Mouse (Mus musculus) bone marrow macrophage, adult 2 months (primary cell): ENCODE measurements around the gene Mex3a. TPM values are rescaled to one million over a fixed set of nuclear protein-coding genes. Genes with fewer than 3 reads are reported as not detected.
A peak's percentile ranks its signal among the peaks of the same experiment; 100 is the strongest.

Experiments
- H3K27ac ChIP-seq: 2 replicates; pipeline ENCODE4 v1.5.1; 2012; ENCODE audit warnings: low read depth, low read length; ENCODE audit not compliant: insufficient read depth
- H3K4me1 ChIP-seq: 2 replicates; pipeline ENCODE4 v1.6.1; 2012; ENCODE audit warnings: low read length; ENCODE audit not compliant: control insufficient read depth, insufficient read depth
- H3K4me3 ChIP-seq: 2 replicates; pipeline ENCODE4 v1.5.1; 2012; ENCODE audit warnings: mild to moderate bottlenecking, low read length, moderate library complexity; ENCODE audit not compliant: insufficient read depth
- CTCF ChIP-seq: IDR thresholded peaks from 2 replicates; pipeline ENCODE4 v1.5.1; 2012; ENCODE audit warnings: low read depth, mild to moderate bottlenecking, low read length, moderate library complexity
- POLR2A ChIP-seq: IDR thresholded peaks from 2 replicates; pipeline ENCODE4 v1.6.1; 2012; ENCODE audit warnings: mild to moderate bottlenecking, low read depth, low read length, borderline replicate concordance
- polyA plus RNA-seq: library from polyadenylated mRNA; stranded (reverse); fragments of >200 nt; gene quantifications from 2 replicates; pipeline ENCODE4 v1.2.4, GENCODE M21; 2012; ENCODE audit not compliant: missing spikeins, insufficient read depth, insufficient read length

Mex3a gene
- polyA plus RNA-seq, 1 experiment, result 0.16 TPM

DNA sequence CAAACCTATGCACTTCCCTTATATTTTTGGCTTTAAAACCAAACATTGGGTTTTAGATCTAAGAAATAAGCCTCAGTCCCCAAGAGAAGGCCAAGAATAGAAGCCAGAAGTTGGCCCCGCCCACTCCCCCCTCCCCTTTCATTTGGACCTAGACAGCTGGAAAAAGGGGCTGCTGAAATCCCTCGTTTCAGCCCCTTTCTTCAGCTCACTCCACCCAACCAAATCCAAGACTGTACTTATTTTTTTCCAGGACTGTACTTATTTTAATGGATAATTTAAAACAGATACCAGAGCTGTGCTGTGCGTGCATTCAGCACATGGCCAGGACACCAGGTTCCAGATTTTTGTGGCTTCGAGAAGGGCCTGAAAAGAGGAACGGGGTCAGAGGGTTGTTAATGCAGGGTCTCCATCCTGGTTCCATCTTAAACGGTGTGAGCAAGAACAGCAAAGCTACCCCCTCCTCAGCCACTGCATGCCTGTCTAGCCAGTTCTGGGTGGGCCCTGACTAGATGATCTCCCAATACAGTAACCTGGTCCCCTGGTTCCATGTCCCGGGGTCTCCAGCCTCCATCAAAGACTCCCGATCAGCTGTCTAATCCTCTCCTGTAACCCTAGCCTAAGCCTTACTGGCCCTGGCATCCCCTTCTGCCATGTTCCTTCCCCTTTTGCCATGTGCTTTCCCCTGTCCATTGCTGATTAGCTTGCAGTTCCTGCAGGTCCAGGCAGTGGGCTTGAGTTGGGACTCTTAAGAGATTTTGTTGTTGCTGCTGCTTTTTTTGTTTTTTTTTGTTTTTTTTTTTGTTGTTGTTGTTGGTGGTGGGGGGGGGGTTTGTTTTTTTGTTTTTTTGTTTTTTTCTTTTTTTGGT is 28.1 kb upstream of the Mex3a start:
- H3K4me3 ChIP-seq, result peak overlapping the region; percentile 20; the same call in 1 of the 2 replicates
- TF ChIP-seq CTCF, result no peak
- TF ChIP-seq POLR2A, result no peak
- peak overlapping the region; percentile 92 for H3K27ac ChIP-seq
- peaks cover 34% of the 10 kb centered on the region for H3K4me1 ChIP-seq

DNA sequence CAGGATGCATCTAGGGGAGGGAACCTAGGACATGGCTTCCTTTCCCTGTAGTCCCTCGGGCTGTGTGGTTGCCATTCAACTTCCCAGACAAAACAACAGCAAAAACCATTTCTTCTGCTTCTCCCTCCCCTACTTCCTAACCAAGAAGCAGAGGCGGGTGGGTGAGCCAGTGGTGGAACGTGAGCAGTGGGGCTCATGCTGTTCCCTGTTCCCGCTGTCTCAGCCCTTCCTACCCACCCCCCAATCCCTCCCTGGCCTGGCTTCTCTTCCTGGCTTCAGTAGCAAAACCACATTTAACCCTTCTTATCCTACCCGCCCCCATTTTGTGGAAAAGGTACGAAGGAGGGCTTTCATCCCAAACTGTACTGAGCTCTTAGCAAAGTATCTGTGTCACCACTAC is 27.1 kb upstream of the Mex3a start:
- peak overlapping the region; percentile 92 for H3K27ac ChIP-seq
- peaks cover 32% of the 10 kb centered on the region for H3K4me1 ChIP-seq
- no peak overlapping the region for H3K4me3 ChIP-seq
- TF ChIP-seq POLR2A (no peak), CTCF (no peak)

DNA sequence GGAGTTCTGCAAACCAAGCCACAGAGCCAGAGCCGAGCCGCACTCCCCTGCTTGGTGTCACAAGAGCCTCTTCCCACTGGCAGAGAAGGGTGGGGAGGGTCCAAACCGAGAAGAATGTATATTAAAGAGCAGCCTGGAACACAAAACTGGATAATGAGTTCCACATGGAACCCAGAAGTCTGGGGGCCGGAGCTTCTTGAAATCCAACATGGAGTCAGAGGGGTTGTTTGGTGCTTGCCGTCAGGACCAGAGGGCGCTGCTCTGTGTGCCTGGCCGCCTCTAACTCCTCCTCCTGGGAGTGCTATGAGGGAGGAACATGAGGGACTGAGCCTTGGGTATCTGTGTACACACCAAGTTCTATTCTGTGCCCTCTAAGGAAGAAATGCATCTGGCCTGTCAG is 26.4 kb upstream of the Mex3a start:
- Histone ChIP-seq H3K4me3 (no peak overlapping the region), H3K4me1 (peaks cover 38% of the 10 kb centered on the region), H3K27ac (no peak overlapping the region)
- TF ChIP-seq POLR2A (no peak), CTCF (no peak)

DNA sequence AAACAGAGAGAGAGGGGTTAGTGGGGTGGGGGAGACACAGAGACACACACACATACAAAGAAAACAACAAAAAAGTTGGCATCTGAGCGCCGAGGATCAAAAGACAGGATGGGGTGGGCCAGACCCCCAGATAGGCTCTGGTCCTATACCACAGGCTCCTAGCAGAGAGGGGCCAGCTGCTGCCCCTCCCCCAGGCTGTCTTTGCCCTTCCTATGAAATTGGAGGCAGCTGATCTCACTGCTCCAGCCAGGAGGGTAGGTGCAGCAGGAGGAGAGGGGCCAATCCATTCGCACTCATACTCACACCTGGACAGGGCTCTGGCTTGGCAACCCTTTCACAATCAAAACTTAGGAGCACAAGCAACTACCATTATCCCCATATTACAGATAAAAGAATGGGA is 22.9 kb upstream of the Mex3a start:
- Histone ChIP-seq H3K4me1 (peaks cover 56% of the 10 kb centered on the region), H3K27ac (peak overlapping the region; percentile 82), H3K4me3 (peak overlapping the region; percentile 62)
- TF ChIP-seq CTCF (no peak), POLR2A (no peak)

DNA sequence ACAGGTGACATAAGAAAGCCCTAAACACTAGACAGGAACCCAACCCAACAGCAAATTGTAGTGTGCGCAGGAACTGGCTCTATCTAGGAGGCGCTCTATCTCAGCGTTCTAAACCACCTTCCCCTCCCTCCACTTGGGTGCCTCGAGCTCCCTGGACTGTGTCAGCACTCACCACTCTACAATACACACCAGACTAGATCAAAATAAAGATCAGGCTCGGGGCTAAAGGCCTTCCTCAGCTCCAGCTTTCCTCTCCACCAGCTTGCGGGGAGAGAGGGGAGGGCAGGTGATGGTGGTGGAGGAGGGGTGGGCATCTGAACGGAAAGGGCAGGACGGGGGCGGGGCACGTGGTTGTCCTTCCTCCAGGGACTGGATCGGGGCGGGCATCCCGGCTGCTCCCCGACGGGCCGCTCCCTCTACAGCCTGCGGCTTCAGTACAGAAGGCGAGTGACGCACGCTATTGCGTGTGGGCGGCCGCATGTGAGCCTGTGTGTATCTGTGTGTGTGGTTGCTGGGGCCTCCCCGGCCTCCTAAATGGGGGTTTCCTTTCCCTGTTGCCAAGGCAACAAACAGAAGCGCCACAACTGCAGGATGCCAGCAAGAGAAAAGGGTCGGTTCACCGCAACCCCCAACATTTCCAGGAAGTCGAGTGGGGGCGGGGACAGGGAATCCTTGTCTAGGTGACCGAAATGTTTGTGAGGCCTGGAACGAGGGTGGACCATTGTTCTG is 22.3 kb upstream of the Mex3a start, which contains the start of gene Lmna:
Gene Lmna, minus strand, starts transcription at position 265 of the 729 bp plus-strand sequence.
- TF ChIP-seq CTCF, result peak; percentile 67
- no peak for TF ChIP-seq POLR2A
- Histone ChIP-seq H3K4me3 (peak within 1 kb of the TSS; percentile 62), H3K4me1 (peaks cover 56% of the 10 kb centered on the region), H3K27ac (peak within 1 kb of the TSS; percentile 82)

DNA sequence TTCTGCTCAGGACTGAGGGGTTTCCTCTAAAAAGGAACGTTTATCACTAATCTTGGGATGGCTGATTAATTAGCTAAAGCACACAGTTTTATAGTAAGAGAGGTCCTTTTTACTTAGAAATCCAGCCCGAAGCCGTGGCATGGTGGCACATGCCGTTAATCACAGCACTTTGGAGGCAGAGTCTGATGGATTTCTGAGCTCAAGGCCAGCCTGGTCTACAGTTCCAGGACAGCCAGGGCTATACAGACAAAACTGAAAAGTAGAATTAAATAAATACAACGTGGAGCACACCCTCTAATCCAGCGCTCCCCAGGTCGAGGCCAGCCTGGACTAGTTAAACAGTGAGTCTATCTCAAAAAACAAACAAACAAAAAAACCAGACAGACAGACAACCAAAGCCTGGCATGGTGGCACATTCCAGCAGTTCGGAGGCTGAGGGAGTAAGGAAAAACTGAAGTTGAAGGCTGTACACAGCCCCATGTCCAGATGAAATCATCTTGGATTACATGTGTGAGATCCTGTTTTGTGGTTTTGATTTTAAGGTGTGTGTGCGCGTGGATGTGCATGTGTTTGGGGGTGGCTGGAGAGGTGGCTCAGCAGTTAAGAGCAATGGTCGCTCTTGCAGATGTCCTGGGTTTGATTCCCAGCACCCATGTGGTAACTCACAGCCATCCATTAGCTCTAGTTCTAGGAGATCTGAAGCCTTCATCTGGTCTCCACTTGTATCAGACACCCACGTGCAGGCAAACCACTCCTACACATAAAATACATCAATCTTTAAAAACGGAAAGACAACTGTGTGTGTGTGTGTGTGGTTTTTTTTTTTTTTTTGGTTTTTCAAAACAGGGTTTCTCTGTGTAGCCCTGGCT is 21.5 kb upstream of the Mex3a start:
- peaks cover 54% of the 10 kb centered on the region for H3K4me1 ChIP-seq
- H3K27ac ChIP-seq, result peak overlapping the region; percentile 68
- H3K4me3 ChIP-seq, result peak overlapping the region; percentile 62
- TF ChIP-seq POLR2A (no peak), CTCF (no peak)

DNA sequence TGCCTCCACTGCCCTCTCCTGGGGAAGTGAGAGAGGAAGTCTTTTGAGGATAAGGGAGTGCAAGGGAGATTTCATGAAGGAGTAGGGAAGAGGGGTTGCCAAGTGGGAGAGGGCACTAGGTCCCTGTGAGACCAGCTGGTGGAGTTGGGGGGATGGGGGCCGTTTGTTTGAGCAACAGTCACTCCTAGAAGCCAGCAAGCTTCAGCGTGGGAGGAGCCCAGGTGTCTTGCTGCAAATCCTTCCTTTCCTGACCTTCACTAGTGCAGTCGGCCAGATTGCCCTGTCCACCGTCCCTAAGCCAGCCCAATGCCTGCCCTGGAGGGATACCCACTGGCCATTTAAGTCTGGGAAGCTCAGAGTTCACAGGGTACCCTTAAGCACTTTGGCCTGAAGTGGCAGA is 20.6 kb upstream of the Mex3a start:
- TF ChIP-seq POLR2A, result no peak
- TF ChIP-seq CTCF, result no peak
- H3K4me3 ChIP-seq, result no peak overlapping the region
- H3K27ac ChIP-seq, result peak overlapping the region; percentile 85
- peaks cover 50% of the 10 kb centered on the region for H3K4me1 ChIP-seq

DNA sequence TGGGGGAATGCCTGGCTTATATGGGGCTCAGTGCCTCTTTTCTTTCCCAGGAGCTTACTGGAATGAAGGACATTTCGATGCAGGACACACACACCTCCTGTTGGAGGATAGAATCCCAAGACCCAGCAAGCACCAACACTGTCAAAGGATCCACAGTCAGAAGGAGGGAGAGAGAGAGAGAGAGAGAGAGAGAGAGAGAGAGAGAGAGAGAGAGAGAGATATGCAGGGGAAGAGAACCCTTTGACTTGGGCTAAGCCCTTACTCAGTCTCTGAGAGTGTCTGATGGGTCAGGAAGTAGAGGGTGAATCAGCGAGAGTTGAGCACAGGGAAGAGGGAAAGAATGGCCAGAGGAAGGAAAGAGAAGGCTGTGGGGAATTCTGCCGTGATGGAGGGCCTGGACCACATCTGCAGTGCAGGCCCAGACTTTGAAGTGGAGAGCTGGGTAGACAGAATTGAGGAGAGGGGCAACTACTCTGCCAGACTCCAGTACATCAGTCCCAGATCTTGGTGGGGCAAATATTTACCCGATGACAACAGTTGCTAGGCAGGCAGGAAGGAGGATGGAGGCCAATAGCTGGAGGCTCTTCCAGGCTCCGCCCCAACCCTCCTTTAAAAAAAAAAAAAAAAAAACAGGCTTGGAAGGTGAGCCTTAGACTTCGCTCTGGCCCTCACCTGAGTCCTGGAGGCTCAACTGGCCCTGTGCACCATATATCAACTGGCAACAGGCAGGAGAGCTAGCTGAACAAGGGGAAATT is 19.9 kb upstream of the Mex3a start:
- TF ChIP-seq POLR2A (no peak), CTCF (no peak)
- Histone ChIP-seq H3K4me3 (no peak overlapping the region), H3K27ac (peak overlapping the region; percentile 85), H3K4me1 (peaks cover 50% of the 10 kb centered on the region)
